Mouse (Mus musculus) kidney, postnatal 4 days (tissue): Measurements from ENCODE around the gene Dydc2.

ENCODE experiments used
- DNase-seq, 2 experiments: peaks; one replicate each; pipeline ENCODE4 v3.0.0; 2021; ENCODE audit warnings: mixed read lengths in 2 of 2

Dydc2 gene

DNA sequence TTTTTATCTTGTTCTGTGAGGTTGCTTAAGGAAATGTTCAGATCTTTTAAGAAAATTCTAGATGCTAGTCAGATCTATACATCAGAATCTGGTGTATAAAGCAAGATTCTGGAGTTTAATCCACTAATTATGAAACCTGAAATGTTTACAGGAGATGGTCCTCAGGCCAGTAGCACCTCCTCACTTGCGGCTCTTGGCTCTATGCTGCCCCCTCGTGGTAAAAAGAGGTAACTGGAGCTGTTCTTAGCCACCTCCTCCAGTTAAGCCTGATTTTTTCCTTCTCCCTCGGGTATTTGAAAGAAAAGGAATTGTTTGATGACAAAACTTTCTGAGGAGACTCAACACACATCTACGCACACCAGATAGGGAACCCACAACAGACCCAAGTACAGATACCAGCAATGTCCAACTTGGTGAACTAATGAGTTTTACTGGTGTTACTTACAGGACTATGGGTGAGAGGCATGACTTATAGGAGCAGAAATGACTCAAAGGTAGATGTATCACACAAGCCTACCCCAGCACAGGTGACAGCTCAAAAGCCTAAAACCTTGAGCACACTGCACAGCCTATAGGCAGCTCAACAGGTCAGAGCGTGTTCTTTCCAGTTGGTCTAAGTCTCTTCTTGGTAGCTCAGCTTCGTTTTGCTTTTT is 33.7 kb downstream of the Dydc2 start:
- peak; percentile 78 to 80 for DNase-seq

DNA sequence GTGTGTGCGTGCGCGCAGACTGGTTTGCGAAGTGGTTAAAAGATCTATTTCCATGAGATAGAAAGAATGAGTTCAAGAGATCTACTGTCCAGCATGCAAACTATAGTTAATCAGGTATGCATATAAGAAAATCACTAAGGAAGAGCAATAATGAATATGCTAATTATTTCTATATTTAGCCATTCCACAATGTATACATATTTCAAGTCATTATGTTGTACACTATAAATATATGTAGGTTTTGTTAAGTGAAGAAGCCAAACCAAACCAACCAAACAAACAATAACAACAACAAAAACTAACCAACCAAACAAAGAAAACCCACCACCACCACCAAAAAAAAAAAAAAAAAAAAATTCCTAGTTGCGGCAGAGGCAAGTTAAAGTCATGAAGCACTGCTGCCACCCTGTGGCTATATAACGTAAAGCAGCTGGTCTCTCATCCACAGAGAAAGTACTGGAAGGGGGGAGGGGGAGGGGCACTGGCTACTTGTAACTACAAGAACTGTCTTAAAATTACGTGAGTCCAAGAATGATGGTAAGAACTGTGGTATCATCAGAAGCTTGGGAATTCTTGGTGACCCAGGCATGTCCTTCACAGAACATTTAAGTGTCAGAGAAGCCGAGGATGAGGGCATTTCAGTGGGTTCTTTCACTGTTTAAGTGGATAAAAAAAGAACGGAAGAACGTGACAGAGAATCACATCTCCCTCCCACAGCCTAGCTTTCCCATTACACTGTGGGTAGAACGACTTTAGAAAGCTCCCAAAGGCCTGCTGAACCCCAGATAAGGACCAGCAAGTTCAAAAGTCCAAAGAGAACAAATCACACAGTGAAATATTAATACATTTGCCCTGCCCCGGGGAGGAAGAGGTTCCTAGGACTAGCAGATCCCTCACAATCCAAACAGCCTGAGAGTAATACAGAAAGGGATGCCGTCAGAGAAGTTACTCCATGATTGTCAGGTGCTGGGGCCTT is 35.6 kb downstream of the Dydc2 start:
- peak; percentile 91 to 93 for DNase-seq

DNA sequence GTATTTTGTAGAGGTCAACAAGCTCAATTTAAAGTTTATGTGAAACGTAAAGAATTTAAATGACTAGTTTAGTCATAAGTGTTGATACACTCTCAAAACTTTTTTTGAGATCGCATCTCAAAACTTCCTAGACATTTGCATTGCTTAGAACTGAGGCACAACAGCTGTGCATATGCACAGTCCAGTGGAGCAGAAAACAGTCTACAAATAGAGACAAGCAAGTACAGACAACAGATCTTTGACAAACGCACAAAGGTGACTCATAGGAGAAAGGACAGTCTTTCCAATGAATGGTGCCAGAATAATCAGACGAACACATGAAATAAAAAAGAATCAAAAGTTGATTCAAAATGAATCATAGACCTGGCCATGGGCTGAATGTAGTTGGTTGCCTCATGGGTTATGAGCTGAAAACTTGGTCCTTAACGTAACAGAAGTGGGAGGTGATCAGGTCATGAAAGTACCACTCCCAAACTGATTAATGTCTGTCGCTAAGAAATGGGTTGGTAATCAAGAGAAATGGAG is 38.0 kb downstream of the Dydc2 start:
- no peak for DNase-seq

DNA sequence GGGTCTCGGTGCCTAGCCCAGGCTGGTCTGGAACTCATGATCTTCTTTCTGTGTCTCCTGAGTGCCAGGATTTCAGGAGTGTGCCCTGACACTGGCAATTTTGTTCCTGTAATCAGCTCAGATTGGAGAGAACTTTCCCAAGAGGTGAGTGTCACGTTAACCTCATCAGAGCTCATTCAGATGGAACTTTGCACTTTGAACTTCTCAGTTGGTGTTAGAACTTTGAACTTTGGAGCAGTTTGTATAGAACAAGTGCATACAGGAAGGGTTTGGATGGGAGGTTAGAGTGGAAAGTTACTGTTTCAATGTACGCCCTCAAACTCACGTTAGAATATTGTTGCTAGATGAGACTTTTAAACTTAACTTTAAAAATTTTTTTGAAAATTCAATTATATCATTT is 39.7 kb downstream of the Dydc2 start:
- DNase-seq, result no peak

DNA sequence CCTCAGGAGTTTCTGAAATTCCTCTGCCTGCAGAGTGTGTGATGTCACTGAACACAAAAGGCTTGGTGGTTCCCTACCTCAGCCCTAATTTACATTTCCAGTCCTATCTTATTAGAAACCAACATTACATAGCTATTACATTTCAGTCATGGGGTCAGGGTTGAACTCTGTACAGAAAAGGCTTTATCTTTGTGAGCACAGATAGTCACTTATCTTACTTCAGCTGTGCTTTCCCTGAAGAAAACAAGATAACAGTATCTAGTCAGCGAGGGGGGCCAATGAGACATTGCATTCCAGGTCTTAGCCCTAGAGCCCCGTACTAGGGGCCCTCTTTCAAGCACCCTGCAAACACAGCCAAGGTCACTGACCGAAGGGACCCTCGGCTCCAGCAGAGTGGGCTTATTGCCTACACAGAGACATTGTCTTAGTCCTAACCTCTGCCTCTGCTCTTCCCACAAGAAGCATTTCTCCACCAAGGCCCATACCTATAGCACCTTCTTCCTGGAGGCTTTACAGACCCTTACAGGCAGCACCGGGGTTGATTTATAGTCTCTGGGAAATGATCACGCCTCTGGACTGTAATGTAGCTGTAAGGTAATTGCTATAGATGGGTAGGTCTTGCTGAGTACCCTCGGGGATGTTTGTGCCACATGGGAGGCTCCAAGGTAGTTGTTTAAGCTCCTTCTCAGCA is 43.3 kb downstream of the Dydc2 start:
- DNase-seq, result no peak

DNA sequence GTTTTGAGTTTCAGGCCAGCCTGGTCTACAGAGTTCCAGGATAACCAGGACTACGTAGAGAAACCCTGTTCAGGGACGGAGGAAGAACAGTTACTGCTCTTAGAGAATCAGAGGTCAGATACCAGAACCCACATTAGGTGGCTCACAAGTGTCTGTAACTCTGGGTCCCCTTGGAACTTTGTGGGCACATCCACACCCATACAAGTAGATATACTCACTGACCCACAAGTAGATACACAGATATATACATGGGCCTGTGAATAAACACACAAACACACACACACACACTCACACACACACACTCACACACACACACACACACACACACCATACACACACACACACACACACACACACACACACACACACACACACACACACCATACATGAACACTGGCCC is 43.9 kb downstream of the Dydc2 start:
- DNase-seq, result no peak

DNA sequence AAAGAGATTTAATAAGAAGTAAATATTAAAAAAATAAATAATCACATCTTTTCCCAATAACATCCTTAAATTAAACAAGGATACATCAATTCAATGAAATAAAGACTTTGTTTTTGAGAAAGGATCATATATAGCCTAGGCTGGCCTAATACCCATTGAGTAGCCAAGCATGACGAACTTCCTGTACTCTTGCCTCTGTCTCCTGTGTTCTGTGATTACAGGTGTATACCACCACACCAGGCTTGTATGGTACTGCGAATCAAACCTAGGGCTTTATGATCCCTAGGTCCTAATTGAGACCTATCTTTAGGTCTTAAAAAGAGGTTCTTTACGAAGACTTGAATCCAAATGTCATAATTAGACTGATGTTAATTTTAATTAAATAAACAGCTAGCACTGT is 47.8 kb downstream of the Dydc2 start:
- DNase-seq, result no peak

DNA sequence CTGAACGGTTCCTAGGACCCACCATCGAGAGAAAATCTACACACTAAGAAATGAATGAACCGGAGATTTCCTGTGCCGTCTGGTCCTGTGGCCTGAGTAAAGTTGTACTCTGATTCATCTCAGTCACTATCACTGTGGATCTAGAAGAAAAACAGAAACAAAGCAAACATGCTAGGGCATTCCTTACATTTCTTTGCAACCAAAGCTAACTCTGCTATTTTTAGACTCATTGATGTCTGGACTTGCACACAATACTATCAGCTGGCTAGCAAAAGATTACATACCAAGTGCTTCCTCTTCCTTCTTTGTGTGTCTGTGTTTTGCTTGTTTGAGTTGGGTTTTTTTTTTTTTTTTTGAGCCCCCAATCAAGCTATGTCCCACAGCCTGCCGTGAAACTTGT is 51.5 kb downstream of the Dydc2 start:
- DNase-seq, result no peak

DNA sequence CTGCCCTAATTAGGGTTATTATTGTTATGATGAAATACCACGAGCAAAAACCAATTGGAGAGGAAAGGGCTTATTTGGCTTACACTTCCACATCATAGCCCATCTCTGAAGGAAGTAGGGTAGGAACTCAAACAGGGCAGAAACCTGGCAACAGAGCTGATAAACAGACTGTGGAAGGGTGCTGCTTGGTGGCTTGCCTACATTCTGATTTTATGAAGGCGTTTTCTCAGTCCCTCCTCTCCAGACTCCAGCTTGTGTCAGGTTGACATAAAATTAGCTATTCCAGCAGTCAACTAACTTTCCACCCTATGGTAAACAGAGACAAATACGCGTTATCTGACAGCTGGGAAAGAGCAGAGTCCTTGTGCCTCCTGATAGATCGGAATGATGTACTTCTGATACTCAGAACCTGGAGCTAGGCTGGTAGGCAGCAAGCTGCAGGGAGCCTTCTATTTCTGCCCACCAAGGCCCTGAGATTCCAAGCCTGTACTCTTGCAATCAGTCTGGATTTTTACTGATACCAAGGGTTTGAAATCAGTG is 54.2 kb downstream of the Dydc2 start:
- DNase-seq, result no peak

DNA sequence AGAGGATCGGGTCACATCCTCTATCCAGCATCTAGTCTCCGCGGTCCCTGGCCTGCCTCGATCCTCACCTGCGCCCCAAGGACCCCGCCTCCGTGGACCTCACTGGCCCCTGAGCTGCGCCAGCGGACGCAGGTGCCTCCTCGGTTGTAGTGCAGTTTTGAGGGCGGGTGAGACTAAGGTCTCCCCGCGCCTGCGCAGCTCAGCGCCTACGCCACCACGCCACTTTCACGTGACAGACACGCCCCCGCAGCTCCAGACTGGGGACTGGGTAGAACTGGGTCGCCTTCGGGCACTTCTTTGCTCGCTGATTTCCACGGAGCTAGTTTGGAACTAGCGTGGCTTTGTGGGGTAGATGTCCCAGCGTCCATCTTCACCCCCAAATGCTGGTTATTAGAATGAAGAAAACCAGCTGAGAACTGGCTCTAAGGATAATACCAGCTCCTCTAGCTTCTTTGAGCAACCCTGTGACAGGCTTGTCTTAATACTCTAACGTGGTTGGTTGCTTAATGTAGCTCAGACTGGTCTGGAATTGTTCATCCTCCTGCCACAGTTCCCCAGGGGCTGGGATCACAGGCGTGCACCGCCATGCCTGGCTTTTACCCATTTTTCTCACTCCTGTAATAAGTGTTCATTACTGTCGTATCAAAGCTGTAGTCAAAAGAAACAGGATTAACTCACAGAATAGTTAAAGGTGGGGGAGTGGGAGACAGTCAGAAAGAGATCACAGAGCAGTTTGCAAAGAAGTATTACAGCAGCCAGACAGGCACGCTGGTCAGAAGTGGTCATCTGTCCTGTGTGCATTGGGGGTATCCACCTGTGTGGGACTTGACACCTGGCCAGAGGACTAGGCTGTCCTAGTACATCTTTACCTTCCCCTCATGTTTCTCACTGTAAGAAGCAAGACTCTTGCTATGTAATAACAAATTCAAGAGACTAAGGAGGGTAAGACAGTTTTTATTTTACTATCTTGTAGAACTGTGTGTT is 55.1 kb downstream of the Dydc2 start, which contains the start of gene Fam213a:
Gene Fam213a (minus strand): TSS at position 159 of the 984 bp plus-strand sequence.
- peak; percentile 91 to 95 for DNase-seq

DNA sequence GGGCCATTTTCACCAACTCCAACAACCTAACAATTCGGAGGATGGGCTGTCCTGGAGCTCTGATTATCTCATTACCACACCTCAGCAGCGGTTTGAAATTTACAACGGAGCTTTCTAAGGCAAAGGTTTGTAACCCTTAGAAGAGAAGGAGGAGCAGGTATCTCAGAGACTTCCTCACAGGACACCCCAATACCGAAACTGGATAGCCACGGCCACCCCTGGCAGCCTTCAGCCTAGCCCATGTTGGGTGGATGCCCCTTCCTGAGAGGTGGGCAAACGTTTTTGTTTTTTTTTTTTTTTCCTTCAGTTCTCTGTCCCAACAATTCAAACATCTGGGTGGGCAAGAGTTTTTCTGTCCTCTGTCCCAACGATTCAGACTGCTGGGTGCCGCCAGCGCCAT is 55.9 kb downstream of the Dydc2 start:
- no peak for DNase-seq

DNA sequence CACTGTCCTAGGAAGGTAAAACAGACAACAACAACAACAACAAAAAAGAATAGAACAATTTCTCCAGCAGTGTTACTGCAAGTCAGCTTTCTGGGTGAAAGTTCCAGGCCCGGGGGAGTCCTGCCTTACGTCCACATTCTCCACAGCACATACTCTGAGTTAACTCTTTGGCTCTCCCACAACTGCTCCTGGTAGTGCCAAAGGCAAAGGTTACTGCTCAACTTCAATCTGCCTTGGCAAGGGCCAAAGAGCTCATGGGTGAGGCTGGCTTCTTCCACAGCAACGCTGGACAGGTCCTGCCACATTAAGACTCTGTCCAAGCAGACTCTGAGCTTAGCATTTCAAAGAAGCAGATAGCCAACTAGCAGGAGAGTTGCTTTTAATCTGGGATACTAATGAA is 57.1 kb downstream of the Dydc2 start:
- peak in 1 of 2 experiments; percentile 31 for DNase-seq

DNA sequence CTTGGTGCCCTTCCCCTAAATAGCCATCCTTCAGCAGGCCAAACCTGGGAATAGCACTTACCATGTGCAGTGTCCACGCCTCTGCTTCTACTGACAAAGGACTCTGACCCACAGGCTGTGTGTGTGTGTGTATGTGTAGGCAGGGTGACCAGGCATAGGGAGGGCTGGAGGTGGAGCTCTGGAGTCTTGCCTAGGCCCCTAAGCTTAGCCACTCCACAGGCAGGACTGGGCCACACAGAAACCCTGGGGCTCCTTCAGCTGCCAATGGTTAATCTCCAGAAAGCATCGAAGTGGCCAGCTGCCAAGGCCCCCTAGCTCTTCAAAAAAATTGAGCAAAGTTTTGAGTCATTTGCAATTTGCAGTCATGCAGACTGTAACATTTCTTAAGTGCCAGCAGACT is 60.9 kb downstream of the Dydc2 start:
- peak; percentile 66 to 74 for DNase-seq

DNA sequence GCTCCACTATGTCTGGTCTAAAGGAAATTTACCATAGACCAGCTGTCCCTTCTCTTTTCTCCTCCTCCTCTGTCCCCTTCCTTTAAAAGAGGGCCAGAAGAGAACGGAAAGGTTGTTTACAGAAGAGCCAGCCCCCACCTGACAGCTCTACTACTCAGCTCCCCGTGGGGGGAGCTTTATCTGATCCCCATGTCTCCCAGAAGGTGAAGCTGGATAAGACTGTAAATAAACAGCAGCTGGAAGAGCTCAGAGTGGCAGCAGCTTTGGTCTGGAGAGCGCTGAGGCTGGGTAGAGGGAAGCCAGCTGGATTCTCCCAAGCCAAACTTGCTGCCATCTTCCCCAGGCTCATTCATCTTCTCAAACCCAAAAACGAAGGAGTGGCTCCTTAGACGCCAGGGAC is 61.4 kb downstream of the Dydc2 start:
- peak; percentile 61 to 64 for DNase-seq

DNA sequence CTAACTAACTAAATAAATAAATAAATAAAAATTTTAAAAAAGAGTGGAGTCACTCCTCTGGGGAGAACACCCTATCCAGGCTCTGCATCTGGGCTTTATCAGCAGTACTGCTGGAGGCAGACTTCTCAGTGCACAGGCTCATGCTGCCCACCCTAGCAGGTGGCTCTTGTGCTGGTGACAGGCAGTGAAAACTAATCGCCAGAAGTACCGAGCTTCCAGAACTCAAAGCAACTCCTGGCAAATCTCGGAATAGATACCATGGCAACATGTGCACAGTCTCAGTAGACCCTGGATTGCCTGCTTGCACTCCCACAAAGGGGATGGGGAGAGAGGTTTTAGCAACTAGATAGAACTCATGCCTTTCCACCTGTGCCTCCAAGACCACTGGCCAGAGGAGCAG is 62.1 kb downstream of the Dydc2 start:
- DNase-seq, result peak in 1 of 2 experiments; percentile 30

DNA sequence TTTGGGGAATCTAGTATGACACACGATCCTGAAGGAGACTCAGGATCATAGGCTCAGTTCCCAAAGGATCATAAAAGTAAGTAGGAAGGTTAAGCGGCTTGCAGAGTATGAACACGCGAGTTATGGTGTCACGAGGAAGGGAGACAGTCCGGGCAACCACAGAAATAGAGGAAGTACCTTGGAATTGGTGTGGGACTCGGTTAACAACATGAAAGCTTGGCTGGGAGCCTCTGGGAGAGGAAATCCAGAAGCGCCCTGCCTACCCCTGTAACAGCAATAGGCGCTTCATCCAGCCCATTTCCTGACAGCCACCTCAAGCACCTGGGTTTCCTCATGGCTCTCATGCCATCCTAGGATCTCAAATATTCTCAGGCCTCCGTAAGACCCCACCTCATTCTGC is 62.7 kb downstream of the Dydc2 start:
- DNase-seq, result no peak

DNA sequence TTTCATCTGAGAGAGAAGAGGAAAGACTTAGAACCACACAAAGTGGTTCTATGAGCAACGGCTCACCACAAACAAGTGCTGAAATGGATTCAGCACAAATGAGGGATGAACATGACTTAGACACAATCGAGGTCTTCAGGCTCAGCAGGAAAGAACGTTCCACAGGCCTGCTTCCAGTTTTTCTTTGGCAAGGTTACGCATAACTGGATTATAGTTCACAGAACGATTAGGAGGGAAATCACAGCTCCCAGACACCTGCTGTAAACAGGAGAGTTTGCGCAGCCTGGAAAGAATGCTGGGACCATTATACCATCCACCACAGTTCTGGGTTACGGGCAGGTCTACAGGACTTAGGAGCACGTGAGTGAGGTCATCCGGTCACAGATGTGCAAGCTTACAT is 63.3 kb downstream of the Dydc2 start:
- no peak for DNase-seq

DNA sequence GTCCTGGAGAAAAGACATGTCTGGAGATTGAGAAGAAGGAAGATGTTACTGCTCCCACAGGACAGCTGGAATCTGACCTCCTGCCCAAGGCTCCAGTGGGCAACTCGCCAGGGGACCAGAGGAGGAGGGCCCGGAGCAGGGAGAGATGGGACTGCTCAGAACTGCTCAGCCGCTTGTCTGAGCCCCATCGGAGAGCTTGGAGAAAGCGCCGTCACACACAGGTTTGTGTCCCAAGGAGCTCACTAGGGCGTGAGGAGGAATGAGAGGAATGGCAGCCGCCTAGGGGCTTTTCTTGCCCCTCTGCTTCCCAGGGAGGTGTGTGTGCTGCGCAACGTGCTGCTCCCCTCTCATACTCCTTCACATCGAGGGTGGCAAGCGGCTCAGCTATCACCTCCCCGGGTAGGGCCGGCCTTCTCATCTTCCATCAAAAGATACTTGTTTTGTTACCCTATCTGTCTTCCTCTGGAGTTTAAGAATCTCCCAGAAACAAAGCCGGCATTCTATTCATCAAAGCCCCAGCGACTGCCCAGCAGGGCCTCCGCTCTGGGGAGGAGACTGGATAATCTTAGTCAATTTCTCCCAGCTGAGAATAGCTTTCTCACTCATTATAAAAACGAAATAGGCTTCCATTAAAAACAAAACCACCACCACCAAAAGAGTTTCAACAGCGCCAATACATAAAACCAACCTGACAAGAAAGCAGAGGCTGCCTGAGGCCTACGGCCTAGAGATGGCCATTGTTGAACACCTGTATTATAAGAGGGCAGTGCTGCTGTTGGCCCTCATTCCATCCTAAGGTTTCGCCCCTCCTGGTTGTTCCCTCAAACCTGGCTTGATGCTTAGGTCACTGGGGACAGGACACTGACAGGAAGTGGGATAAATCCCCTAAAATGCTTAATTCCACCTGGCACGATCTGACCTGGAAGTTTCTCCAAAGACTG is 64.5 kb downstream of the Dydc2 start:
- peak; percentile 88 to 91 for DNase-seq

DNA sequence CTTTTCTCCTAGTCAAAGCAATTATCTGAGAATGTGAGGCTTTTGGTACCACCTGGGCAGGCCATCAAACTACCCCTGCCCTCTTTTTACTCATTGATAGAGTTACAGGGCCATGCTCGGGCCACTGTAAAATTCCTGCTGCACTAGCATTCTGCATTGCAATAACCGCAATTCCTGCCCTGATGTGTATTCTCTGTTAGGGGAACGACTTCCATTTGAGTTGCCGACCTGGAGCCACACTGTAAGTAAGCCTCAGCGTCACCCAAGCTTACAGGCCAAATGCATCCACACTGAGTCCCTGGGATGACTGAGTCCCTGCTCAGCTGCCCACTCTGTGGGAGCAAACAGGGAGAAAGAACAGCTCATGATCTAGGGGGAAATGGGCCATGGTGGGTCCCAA is 67.4 kb downstream of the Dydc2 start:
- DNase-seq, result no peak

DNA sequence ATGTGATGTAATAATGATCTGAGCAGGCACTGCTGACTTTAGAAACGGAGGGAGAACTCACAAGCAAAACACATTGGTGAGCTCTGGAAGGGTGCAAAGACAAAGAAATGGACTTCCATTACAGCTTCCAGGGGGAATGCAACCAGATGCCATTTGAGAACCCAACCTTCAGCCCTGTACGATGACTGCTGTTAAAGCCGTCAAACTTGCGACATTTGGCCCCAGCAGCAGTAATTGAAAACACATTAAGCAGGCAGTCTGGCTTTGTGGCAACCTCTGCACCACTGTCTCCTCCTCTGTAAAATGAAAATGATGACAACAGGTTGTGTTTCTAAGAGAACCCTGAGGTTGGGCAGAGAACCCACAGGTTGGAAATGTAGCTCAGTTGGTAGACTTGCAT is 68.2 kb downstream of the Dydc2 start:
- no peak for DNase-seq
